Mouse (Mus musculus) layer of hippocampus, postnatal 10 days (tissue): ENCODE results near the gene Galnt7. TPM values are rescaled to one million over a fixed set of nuclear protein-coding genes. Genes with fewer than 3 reads are reported as not detected.
"Not testable (repeated sequence)": the region's sequence is repeated elsewhere in the genome, so short reads cannot be mapped to it uniquely, and the experiment has no call there.

Experiments
- DNase-seq, 2 experiments: peaks; one replicate each; pipeline ENCODE4 v3.0.0; 2021; ENCODE audit warnings: low spot score in 2 of 2
- total RNA-seq, 2 experiments: library from RNA; stranded (reverse); gene quantifications; 2 replicates each; pipeline ENCODE4 v1.2.3; 2021

Galnt7 gene
- total RNA-seq, 2 experiments from 2014 or later = 11.7 to 11.8 TPM

GRCm38 (mm10) chr8:57505500-57505899 is 147.3 kb downstream of the Galnt7 start:
- DNase-seq = not testable (repeated sequence)

GRCm38 (mm10) chr8:57503641-57504040 is 149.2 kb downstream of the Galnt7 start:
- DNase-seq = peak; percentile 50 to 55

- peak; percentile 57 to 68 for DNase-seq
These were observed 153.9 kb downstream of the Galnt7 start for GRCm38 (mm10) chr8:57498847-57499511.

GRCm38 (mm10) chr8:57498494-57498846 is 154.4 kb downstream of the Galnt7 start:
- DNase-seq = no peak

- DNase-seq = no peak
These were observed 161.0 kb downstream of the Galnt7 start for GRCm38 (mm10) chr8:57491873-57492272.

- DNase-seq = no peak
These were observed 162.9 kb downstream of the Galnt7 start for GRCm38 (mm10) chr8:57489896-57490295.

GRCm38 (mm10) chr8:57489366-57489765 is 163.5 kb downstream of the Galnt7 start:
- no peak for DNase-seq

- peak; percentile 29 to 46 for DNase-seq
These were observed 164.5 kb downstream of the Galnt7 start for GRCm38 (mm10) chr8:57488312-57488765.

- DNase-seq = peak; percentile 96 to 98
These were observed 165.2 kb downstream of the Galnt7 start, which contains the start of gene Sap30 for GRCm38 (mm10) chr8:57487441-57488155. Sap30 (minus strand) TSS chr8:57487860.

- DNase-seq = peak; percentile 55 to 66
These were observed 166.1 kb downstream of the Galnt7 start for GRCm38 (mm10) chr8:57486491-57487440.

GRCm38 (mm10) chr8:57480606-57481005 is 172.2 kb downstream of the Galnt7 start:
- DNase-seq = no peak

GRCm38 (mm10) chr8:57479700-57480099 is 173.1 kb downstream of the Galnt7 start:
- DNase-seq = no peak

- no peak for DNase-seq
These were observed 174.4 kb downstream of the Galnt7 start for GRCm38 (mm10) chr8:57478406-57478805.

Other genes with a start within 250 kb of the Galnt7 start
- gene Scrg1, start 197.1 kb downstream of the Galnt7 start, total RNA-seq = 10 to 100 TPM; 69.0 to 69.3 TPM
- gene Sap30, start 165.2 kb downstream of the Galnt7 start, total RNA-seq = 10 to 100 TPM; 12.5 to 13.7 TPM
- gene Hmgb2, start 141.1 kb downstream of the Galnt7 start, total RNA-seq = 10 to 100 TPM; 16.5 to 19.3 TPM